Mouse (Mus musculus) lung, embryonic 16.5 days (tissue): Measurements from ENCODE around the gene Sgms1. TPM values are rescaled to one million over a fixed set of nuclear protein-coding genes. Genes with fewer than 3 reads are reported as not detected.

ENCODE experiments used
- ATAC-seq: fragments of 200-750 bp; cut with Nextera tagmentation; 2 replicates; pipeline ENCODE4 v1.8.0; 2017; ENCODE audit warnings: low read depth, mild to moderate bottlenecking, moderate library complexity
- H3K27ac ChIP-seq: fragments of 300-500 bp; sonication (generic); 2 replicates; pipeline ENCODE4 v1.5.1; 2014; ENCODE audit warnings: mild to moderate bottlenecking, control low read depth, low read length
- H3K27me3 ChIP-seq: fragments of 300-500 bp; sonication (generic); 2 replicates; pipeline ENCODE4 v1.6.1; 2014; ENCODE audit warnings: low read depth, low read length, mixed read lengths; ENCODE audit not compliant: control insufficient read depth, insufficient read depth
- H3K36me3 ChIP-seq: fragments of 300-500 bp; sonication (generic); 2 replicates; pipeline ENCODE4 v1.6.1; 2014; ENCODE audit warnings: low read length; ENCODE audit not compliant: control insufficient read depth, insufficient read depth
- H3K4me1 ChIP-seq: fragments of 300-500 bp; sonication (generic); replicated peaks from 2 replicates; pipeline ENCODE4 v1.6.1; 2014; ENCODE audit warnings: low read length, mixed read lengths; ENCODE audit not compliant: control insufficient read depth, insufficient read depth
- H3K4me2 ChIP-seq: fragments of 300-500 bp; sonication (generic); 2 replicates; pipeline ENCODE4 v1.6.1; 2014; ENCODE audit warnings: low read depth, low read length, control low read depth
- H3K4me3 ChIP-seq: fragments of 300-500 bp; sonication (generic); 2 replicates; pipeline ENCODE4 v1.5.1; 2014; ENCODE audit warnings: mild to moderate bottlenecking, low read length, control low read depth
- H3K9ac ChIP-seq: fragments of 300-500 bp; sonication (generic); 2 replicates; pipeline ENCODE4 v1.6.1; 2014; ENCODE audit warnings: low read length, control low read depth
- H3K9me3 ChIP-seq: fragments of 300-500 bp; sonication (generic); 2 replicates; pipeline ENCODE4 v1.6.1; 2016; ENCODE audit warnings: low read length; ENCODE audit not compliant: control insufficient read depth
- WGBS: fragments of 180-500 bp; shearing (Covaris S2); extraction: QIAGEN DNeasy Blood & Tissue Kit; methylation state at CpG from one replicate; pipeline ENCODE4 v1.1.7; 2014; 5-methylcytosine and 5-hydroxymethylcytosine counted together
- polyA plus RNA-seq: library from polyadenylated mRNA; unstranded; fragments of >200 nt; fragmentation: Nextera tagmentation; extraction: Ambion mirVana; gene quantifications from 2 replicates; pipeline ENCODE4 v1.2.1, GENCODE M21; 2015

The Sgms1 gene
- polyA plus RNA-seq, 1 experiment from 2014 or later, result 63.3 TPM

DNA sequence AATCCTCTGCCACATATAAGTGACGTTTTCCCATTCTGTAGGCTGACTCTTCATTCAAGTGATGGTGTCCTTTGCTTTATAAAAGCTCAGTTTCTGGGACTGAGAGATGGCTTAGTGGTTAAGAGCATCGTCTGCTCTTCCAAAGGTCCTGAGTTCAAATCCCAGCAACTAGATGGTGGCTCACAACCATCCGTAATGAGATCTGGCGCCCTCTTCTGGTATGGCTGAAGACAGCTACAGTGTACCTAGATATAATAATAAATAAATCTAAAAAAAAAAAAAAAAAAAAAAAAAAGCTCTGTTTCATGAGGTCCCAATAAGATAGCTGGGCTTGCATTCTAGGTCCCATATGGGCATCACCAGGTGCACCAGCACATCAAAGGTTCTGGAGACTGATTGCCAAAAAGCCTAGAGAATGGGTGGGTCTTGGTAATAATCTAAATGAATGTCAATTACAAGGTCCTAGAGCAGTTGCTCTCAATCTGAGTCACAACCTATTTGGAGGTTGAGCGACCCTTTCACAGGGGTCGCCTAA is 272.0 kb downstream of the Sgms1 start:
- no peaks in the 10 kb centered on the region; the same call in 1 of the 2 replicates for H3K4me1 ChIP-seq
- no peak overlapping the region for H3K9ac ChIP-seq
- 77% methylated on average over 6 of the region's 6 CpGs for WGBS
- no peak overlapping the region for H3K4me2 ChIP-seq
- no peaks in the 10 kb centered on the region for H3K36me3 ChIP-seq
- no peak overlapping the region for H3K4me3 ChIP-seq
- H3K27me3 ChIP-seq, result no peaks in the 10 kb centered on the region
- H3K27ac ChIP-seq, result no peak overlapping the region
- no peaks in the 10 kb centered on the region for H3K9me3 ChIP-seq
- no peak for ATAC-seq

GRCm38 (mm10) chr19:32111866-32112790 is 277.4 kb downstream of the Sgms1 start:
- ATAC-seq, result no peak
- H3K27me3 ChIP-seq, result no peaks in the 10 kb centered on the region
- H3K9me3 ChIP-seq, result no peaks in the 10 kb centered on the region
- H3K4me1 ChIP-seq, result peaks cover 2% of the 10 kb centered on the region
- no peak overlapping the region for H3K4me2 ChIP-seq
- no peak overlapping the region for H3K9ac ChIP-seq
- no peaks in the 10 kb centered on the region for H3K36me3 ChIP-seq
- no peak overlapping the region for H3K27ac ChIP-seq
- 75% methylated on average over 8 of the region's 8 CpGs for WGBS
- no peak overlapping the region for H3K4me3 ChIP-seq

DNA sequence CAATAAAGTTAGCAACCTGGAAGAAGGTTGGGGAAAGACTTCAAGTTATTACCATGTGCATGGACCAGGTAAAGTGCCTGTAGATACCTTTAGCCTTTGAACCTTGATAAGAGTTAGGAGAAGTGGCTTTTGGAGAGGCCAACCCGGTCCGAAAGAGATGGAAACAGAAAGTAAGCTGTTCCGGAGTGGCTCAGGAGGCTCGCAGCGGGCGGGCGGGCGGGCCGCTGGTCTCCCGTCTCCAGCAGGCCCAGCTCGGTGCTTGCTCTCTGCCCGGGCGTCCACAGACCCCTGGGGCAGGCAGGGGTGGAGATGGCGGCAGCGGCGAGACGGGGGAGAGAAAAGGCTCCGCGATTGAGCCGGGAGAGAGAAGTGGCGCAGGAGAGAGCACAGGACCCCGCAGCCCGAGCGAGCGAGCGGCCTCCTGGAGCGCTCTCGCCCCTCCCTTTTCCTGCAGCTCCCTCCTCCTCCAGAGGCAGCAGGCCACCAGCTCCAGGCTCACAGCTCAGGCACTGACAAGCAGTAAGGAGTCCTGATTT is 281.7 kb downstream of the Sgms1 start, which contains the start of gene Asah2:
Asah2 (minus strand) TSS at position 441 of the 536 bp plus-strand sequence.
- H3K4me2 ChIP-seq, result peak within 1 kb of the TSS; percentile 66
- peak within 1 kb of the TSS; percentile 91 for H3K9ac ChIP-seq
- H3K4me1 ChIP-seq, result peaks cover 8% of the 10 kb centered on the region
- H3K4me3 ChIP-seq, result peak within 1 kb of the TSS; percentile 69
- peak; percentile 98 for ATAC-seq
- H3K27ac ChIP-seq, result peak within 1 kb of the TSS; percentile 98
- under 1% methylated on average over 23 of the region's 28 CpGs for WGBS
- no peaks in the 10 kb centered on the region for H3K36me3 ChIP-seq
- H3K9me3 ChIP-seq, result no peaks in the 10 kb centered on the region
- no peaks in the 10 kb centered on the region for H3K27me3 ChIP-seq

DNA sequence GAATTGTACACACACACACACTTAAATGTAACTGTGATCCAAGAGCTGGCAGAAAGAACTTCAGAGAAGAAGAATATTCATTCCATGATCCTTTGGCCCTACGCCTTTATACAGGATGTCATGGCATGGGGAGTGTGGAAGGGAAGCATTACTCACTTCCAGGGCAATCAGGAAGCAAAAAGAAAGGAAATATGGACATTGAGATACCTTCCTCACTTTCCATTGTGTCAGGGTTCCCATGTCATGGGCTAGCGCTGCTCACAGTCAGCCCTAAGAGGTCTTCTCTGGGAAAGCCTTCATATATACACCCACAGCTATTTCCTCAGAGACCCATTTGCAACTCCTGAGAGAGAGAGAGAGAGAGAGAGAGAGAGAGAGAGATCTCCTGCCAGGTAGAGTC is 282.8 kb downstream of the Sgms1 start:
- Histone ChIP-seq H3K9ac (peak overlapping the region; percentile 91), H3K4me3 (peak overlapping the region; percentile 69), H3K27me3 (no peaks in the 10 kb centered on the region), H3K27ac (peak overlapping the region; percentile 98), H3K4me2 (peak overlapping the region; percentile 66), H3K4me1 (peaks cover 8% of the 10 kb centered on the region), H3K36me3 (no peaks in the 10 kb centered on the region), H3K9me3 (no peaks in the 10 kb centered on the region)
- 0 out of 2 replicates have a peak, but pooled peaks have one; percentile 39 for ATAC-seq
- WGBS, result 77% methylated on average over 2 of the region's 2 CpGs

DNA sequence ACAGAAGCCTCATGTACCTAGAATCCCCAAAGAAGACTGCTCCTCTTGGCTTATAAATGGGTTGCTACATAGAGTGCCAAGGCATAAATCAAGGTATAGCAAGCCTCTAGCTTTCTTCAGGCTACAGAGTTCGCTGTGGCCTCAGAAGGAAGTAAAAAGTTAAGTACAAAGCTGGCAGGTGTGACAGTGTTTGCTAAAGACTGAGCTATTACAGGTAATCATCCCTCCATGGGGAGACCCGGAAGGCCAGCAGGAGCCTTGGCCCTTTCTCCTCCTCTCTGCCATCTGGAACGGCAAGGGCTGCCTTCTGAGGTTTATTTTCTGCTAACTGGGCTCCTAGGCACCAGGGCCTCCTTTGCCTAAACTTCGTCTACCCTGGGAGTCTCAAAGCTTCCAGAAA is 285.3 kb downstream of the Sgms1 start:
- Histone ChIP-seq H3K36me3 (no peaks in the 10 kb centered on the region), H3K4me1 (peaks cover 8% of the 10 kb centered on the region), H3K4me2 (no peak overlapping the region), H3K4me3 (no peak overlapping the region), H3K27me3 (no peaks in the 10 kb centered on the region), H3K9ac (no peak overlapping the region), H3K27ac (no peak overlapping the region), H3K9me3 (no peaks in the 10 kb centered on the region)
- ATAC-seq, result no peak
- 56% methylated on average over 4 of the region's 4 CpGs for WGBS

DNA sequence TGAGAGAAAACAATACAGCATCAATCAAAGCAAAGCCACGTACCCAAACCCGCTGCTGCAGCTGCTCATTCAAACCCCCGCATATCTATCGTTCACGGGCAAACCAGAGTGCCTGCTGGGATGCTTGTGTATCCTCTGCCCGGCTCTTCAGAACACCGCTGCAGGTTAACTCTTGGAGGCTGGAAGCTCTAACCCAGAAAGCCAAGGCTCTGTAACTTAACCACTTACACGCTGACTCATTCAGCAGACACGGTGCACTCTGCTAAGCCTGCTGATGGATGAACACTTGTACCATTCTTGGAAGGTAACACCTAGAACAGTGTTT is 286.6 kb downstream of the Sgms1 start:
- H3K4me3 ChIP-seq, result no peak overlapping the region
- no peak overlapping the region for H3K27ac ChIP-seq
- no peaks in the 10 kb centered on the region for H3K9me3 ChIP-seq
- no peaks in the 10 kb centered on the region for H3K36me3 ChIP-seq
- H3K27me3 ChIP-seq, result no peaks in the 10 kb centered on the region
- no peak overlapping the region for H3K9ac ChIP-seq
- peak overlapping the region; percentile 15 for H3K4me2 ChIP-seq
- no peak for ATAC-seq
- H3K4me1 ChIP-seq, result peaks cover 8% of the 10 kb centered on the region
- 12% methylated on average over 9 of the region's 9 CpGs for WGBS

DNA sequence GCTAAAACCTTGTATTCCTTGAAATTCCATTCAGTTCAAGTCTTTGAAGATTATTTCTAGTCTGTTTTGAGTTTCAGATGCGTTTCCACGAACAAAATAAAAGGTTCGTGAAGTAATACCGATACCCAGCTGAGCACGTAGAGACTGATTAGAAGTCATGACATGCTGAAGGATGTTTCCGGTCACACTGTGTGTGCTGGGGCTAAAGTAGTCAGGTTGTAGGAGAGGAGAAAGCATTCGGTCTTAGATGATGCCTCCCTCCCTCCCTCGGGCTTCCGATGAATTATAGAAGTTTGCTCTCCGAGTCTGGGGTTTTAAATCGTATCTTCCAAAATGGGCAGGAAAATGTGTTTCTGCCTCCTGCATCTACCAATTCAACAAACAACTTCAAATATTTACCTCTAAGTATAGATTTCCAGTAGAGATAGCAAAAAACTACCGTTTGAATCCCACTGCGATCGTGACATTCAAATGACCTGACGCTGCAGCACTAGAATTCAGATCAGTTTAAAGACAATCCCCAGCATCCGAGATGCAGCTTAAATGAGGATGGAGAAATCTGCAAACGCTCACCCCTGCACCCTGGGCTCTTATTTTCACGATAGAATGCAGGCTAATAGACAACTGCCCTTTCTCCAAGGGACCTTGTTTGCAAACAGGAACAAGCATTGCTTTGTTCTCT is 287.1 kb downstream of the Sgms1 start:
- no peak overlapping the region for H3K9ac ChIP-seq
- H3K4me3 ChIP-seq, result no peak overlapping the region
- WGBS, result 28% methylated on average over 18 of the region's 18 CpGs
- no peak overlapping the region for H3K27ac ChIP-seq
- peak overlapping the region; percentile 15 for H3K4me2 ChIP-seq
- H3K36me3 ChIP-seq, result no peaks in the 10 kb centered on the region
- no peaks in the 10 kb centered on the region for H3K9me3 ChIP-seq
- H3K27me3 ChIP-seq, result no peaks in the 10 kb centered on the region
- no peak for ATAC-seq
- H3K4me1 ChIP-seq, result peaks cover 8% of the 10 kb centered on the region

GRCm38 (mm10) chr19:32098582-32098981 is 290.9 kb downstream of the Sgms1 start:
- Histone ChIP-seq H3K36me3 (no peaks in the 10 kb centered on the region), H3K4me2 (no peak overlapping the region), H3K4me1 (peaks cover 2% of the 10 kb centered on the region; the same call in 1 of the 2 replicates), H3K9me3 (no peaks in the 10 kb centered on the region), H3K4me3 (no peak overlapping the region), H3K27me3 (no peaks in the 10 kb centered on the region), H3K27ac (no peak overlapping the region), H3K9ac (no peak overlapping the region)
- WGBS, result 76% methylated on average over 3 of the region's 3 CpGs
- ATAC-seq, result no peak

GRCm38 (mm10) chr19:32092358-32092757 is 297.2 kb downstream of the Sgms1 start:
- WGBS, result 81% methylated on average over 4 of the region's 4 CpGs
- no peak overlapping the region for H3K4me3 ChIP-seq
- H3K9ac ChIP-seq, result no peak overlapping the region
- H3K9me3 ChIP-seq, result no peaks in the 10 kb centered on the region
- ATAC-seq, result no peak
- H3K4me2 ChIP-seq, result no peak overlapping the region
- H3K36me3 ChIP-seq, result no peaks in the 10 kb centered on the region
- no peak overlapping the region for H3K27ac ChIP-seq
- no peaks in the 10 kb centered on the region for H3K27me3 ChIP-seq
- H3K4me1 ChIP-seq, result no peaks in the 10 kb centered on the region
